Mouse (Mus musculus): ENCODE data around the gene Asgr2. TPM values are rescaled to one million over a fixed set of nuclear protein-coding genes. Genes with fewer than 3 reads are reported as not detected.

The Asgr2 gene
- polyA plus RNA-seq, 2 experiments: 0.24 TPM; not detected in 1

DNA sequence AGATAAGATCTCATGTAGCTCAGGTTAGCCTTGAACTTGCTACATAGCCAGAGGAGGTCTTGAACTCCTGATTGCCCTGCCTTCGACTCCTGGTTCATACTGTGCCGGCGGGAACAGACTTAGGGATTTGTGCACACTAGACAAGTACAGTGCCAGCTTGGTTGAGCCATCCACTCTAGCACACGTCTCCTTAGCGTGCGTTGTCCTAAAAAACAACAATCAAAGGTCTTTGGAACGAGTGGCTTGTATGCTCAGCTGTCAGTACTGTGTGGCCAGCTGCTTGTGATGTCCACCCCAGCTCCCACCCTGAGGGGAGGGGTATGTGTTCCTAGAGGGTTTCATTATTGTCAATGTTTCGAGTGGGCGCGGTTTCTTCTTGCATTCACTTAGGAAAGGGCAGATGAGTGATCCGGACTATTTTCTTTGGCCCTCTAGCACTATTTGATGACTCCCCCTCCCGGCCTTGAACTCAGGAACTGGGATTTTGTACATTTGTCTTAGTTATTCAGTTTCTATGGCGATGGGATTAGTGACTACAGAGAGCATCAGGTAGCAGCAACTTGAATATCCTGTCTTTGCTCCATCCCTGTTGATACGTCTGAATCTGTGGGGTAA, 11.4 kb downstream of the Asgr2 start:
- no peaks in the 10 kb centered on the region for H3K9me3 ChIP-seq (ENCODE audit: control insufficient read depth, low read length)
- H3K36me3 ChIP-seq (ENCODE audit: control insufficient read depth, insufficient read depth, low read length): no peaks in the 10 kb centered on the region
- H3K4me1 ChIP-seq (ENCODE audit: control insufficient read depth, insufficient read depth, low read length): no peaks in the 10 kb centered on the region
- no peak overlapping the region for H3K27ac ChIP-seq (replicated peaks; ENCODE audit: low read depth, low read length)
- no peak overlapping the region for H3K4me2 ChIP-seq (replicated peaks; ENCODE audit: low read depth, low read length, severe bottlenecking)
- ATAC-seq (ENCODE audit: low FRiP score, low read depth): no peak
- WGBS: 85% methylated on average over 14 of the region's 14 CpGs
- DNase-seq (ENCODE audit: low spot score): no peak
- no peak for TF ChIP-seq POLR2A (IDR thresholded peaks at IDR 0.05; ENCODE audit: borderline replicate concordance, extremely low read depth, insufficient read depth, insufficient read length)
- H3K27me3 ChIP-seq (ENCODE audit: control insufficient read depth, insufficient read depth, low read length): no peaks in the 10 kb centered on the region
- no peak overlapping the region for H3K4me3 ChIP-seq (replicated peaks; ENCODE audit: low read length)
- no peak overlapping the region for H3K9ac ChIP-seq (ENCODE audit: low read depth, low read length, severe bottlenecking)

DNA sequence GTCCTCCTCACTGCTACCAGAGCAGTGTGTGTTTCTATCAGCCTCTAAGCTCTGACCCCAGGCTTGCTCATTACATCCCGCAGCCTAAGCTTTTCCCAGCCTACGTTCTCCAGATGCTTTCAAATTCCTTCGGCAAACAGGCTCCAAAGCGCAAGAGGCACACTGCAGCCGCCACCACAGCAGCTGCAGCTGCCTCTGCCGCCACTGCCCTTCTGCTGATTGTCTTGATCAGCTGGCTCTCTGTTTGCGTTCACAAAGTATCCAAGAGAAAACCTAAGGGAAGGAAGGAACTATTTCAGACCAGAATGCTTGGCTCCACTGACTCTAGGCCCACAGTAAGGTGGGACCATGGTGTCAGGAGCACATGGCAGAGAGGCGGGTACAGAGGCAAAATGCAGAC, 14.6 kb downstream of the Asgr2 start:
- H3K4me2 ChIP-seq (replicated peaks; ENCODE audit: low read depth, low read length, severe bottlenecking): no peak overlapping the region
- H3K4me1 ChIP-seq (ENCODE audit: control insufficient read depth, insufficient read depth, low read length): no peaks in the 10 kb centered on the region
- ATAC-seq (ENCODE audit: low FRiP score, low read depth) (no peak), DNase-seq (ENCODE audit: low spot score) (no peak)
- no peak overlapping the region for H3K4me3 ChIP-seq (replicated peaks; ENCODE audit: low read length)
- H3K9ac ChIP-seq (ENCODE audit: low read depth, low read length, severe bottlenecking): no peak overlapping the region
- 59% methylated on average over 8 of the region's 8 CpGs for WGBS
- no peaks in the 10 kb centered on the region for H3K27me3 ChIP-seq (ENCODE audit: control insufficient read depth, insufficient read depth, low read length)
- no peak overlapping the region for H3K27ac ChIP-seq (replicated peaks; ENCODE audit: low read depth, low read length)
- no peaks in the 10 kb centered on the region; the same call in 1 of the 2 replicates for H3K9me3 ChIP-seq (ENCODE audit: control insufficient read depth, low read length)
- no peak for TF ChIP-seq POLR2A (IDR thresholded peaks at IDR 0.05; ENCODE audit: borderline replicate concordance, extremely low read depth, insufficient read depth, insufficient read length)
- H3K36me3 ChIP-seq (ENCODE audit: control insufficient read depth, insufficient read depth, low read length): no peaks in the 10 kb centered on the region

- TF ChIP-seq POLR2A (IDR thresholded peaks at IDR 0.05; ENCODE audit: borderline replicate concordance, extremely low read depth, insufficient read depth, insufficient read length): no peak
- whole genome bisulfite sequencing: 66% methylated on average over 3 of the region's 3 CpGs
- no peaks in the 10 kb centered on the region; the same call in 1 of the 2 replicates for H3K9me3 ChIP-seq (ENCODE audit: control insufficient read depth, low read length)
- H3K9ac ChIP-seq (ENCODE audit: low read depth, low read length, severe bottlenecking): no peak overlapping the region
- H3K36me3 ChIP-seq (ENCODE audit: control insufficient read depth, insufficient read depth, low read length): no peaks in the 10 kb centered on the region
- no peak for DNase-seq (ENCODE audit: low spot score)
- H3K4me3 ChIP-seq (replicated peaks; ENCODE audit: low read length): no peak overlapping the region
- no peaks in the 10 kb centered on the region for H3K27me3 ChIP-seq (ENCODE audit: control insufficient read depth, insufficient read depth, low read length)
- no peak overlapping the region for H3K4me2 ChIP-seq (replicated peaks; ENCODE audit: low read depth, low read length, severe bottlenecking)
- no peak overlapping the region for H3K27ac ChIP-seq (replicated peaks; ENCODE audit: low read depth, low read length)
- no peak for ATAC-seq (ENCODE audit: low FRiP score, low read depth)
- no peaks in the 10 kb centered on the region for H3K4me1 ChIP-seq (ENCODE audit: control insufficient read depth, insufficient read depth, low read length)
These were observed 17.7 kb downstream of the Asgr2 start for GRCm38 (mm10) chr11:70110146-70110545.

DNA sequence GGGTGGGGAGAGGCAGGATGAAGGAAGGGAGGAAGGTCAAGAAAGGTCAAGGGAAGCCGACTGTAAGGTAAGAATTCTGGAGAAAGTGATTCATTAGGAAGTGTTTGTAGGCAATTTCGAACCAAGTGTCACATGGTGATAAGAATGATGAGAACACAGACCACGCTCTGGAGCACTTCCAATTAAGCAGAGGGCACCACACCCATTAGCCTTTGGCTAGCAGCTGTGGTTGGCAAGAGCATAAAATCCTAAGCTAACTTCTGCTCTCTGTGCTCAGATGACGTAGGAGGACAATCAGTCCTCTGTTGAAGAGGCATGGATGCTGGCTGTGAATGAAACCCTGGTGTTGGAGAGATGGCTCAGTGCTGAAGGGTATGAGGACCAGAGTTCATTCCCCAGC, 22.1 kb downstream of the Asgr2 start:
- H3K27me3 ChIP-seq (ENCODE audit: control insufficient read depth, insufficient read depth, low read length): no peaks in the 10 kb centered on the region
- H3K4me1 ChIP-seq (ENCODE audit: control insufficient read depth, insufficient read depth, low read length): no peaks in the 10 kb centered on the region
- ATAC-seq (ENCODE audit: low FRiP score, low read depth) (no peak), DNase-seq (ENCODE audit: low spot score) (no peak)
- H3K4me2 ChIP-seq (replicated peaks; ENCODE audit: low read depth, low read length, severe bottlenecking): no peak overlapping the region
- no peaks in the 10 kb centered on the region for H3K36me3 ChIP-seq (ENCODE audit: control insufficient read depth, insufficient read depth, low read length)
- no peak overlapping the region for H3K27ac ChIP-seq (replicated peaks; ENCODE audit: low read depth, low read length)
- no peak for TF ChIP-seq POLR2A (IDR thresholded peaks at IDR 0.05; ENCODE audit: borderline replicate concordance, extremely low read depth, insufficient read depth, insufficient read length)
- peaks cover under 1% of the 10 kb centered on the region; the same call in 1 of the 2 replicates for H3K9me3 ChIP-seq (ENCODE audit: control insufficient read depth, low read length)
- no peak overlapping the region for H3K4me3 ChIP-seq (replicated peaks; ENCODE audit: low read length)
- 46% methylated on average over 4 of the region's 4 CpGs for WGBS
- no peak overlapping the region for H3K9ac ChIP-seq (ENCODE audit: low read depth, low read length, severe bottlenecking)

DNA sequence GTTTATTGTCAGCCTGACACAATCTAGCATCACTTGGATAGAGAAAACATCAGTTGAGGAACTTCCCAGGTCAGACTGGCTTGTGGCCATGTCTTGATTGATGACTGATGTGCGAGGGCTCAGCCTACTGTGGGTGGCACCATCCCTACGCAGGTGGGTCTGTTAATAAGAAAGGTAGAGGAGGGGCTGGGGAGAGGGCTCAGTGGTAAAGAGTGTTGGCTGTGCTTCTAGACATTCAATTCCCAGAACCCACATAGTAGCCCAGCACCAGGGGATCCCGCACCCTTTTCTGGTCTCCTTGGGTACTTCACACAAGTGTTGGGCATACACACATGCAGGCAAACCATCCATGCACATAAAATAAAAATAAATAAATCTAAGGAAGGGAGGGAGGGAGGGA, 23.5 kb downstream of the Asgr2 start:
- no peaks in the 10 kb centered on the region for H3K4me1 ChIP-seq (ENCODE audit: control insufficient read depth, insufficient read depth, low read length)
- no peak overlapping the region for H3K4me2 ChIP-seq (replicated peaks; ENCODE audit: low read depth, low read length, severe bottlenecking)
- no peaks in the 10 kb centered on the region for H3K27me3 ChIP-seq (ENCODE audit: control insufficient read depth, insufficient read depth, low read length)
- peaks cover 9% of the 10 kb centered on the region; the same call in 1 of the 2 replicates for H3K9me3 ChIP-seq (ENCODE audit: control insufficient read depth, low read length)
- TF ChIP-seq POLR2A (IDR thresholded peaks at IDR 0.05; ENCODE audit: borderline replicate concordance, extremely low read depth, insufficient read depth, insufficient read length): no peak
- H3K27ac ChIP-seq (replicated peaks; ENCODE audit: low read depth, low read length): no peak overlapping the region
- 92% methylated on average over 3 of the region's 3 CpGs for WGBS
- DNase-seq (ENCODE audit: low spot score): no peak
- no peak overlapping the region for H3K9ac ChIP-seq (ENCODE audit: low read depth, low read length, severe bottlenecking)
- no peak overlapping the region for H3K4me3 ChIP-seq (replicated peaks; ENCODE audit: low read length)
- no peak for ATAC-seq (ENCODE audit: low FRiP score, low read depth)
- H3K36me3 ChIP-seq (ENCODE audit: control insufficient read depth, insufficient read depth, low read length): no peaks in the 10 kb centered on the region

All from limb, embryonic 14.5 days (tissue).